Mouse (Mus musculus) mature B cell (primary cell): ENCODE measurements around the gene Acrbp.
"Not testable (repeated sequence)": the region's sequence is repeated elsewhere in the genome, so short reads cannot be mapped to it uniquely, and the experiment has no call there.

ENCODE experiments used
- in situ Hi-C: fragments of 300-500 bp; cut with MboI; formaldehyde crosslinking; loops from 2 replicates; pipeline ENCODE4 v1.14.3; 2019

Gene Acrbp

DNA sequence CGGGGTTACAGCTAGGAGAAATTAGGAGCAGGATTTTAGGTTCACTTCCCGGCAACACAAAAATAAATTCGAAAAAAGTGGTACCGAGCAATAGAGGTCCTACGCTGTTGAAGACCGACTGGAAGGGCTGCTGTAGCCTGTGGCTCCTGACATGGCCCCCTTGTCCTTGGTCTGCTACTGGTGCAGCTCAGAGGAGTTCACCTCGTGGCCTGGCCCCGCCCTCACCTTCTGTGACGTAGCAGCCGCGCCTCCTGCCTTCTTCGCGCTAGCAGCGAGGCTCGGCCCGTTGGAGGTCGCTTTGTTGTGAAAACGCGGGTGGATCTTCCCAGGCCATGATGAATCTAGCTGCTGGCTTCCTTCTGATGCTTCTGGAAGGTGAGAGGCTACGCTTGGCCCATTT lies at the start of gene Acrbp:
Acrbp (plus strand) TSS at position 12 of the 400 bp plus-strand sequence.
- in situ Hi-C loops: loop anchor here (5.0 kb wide), 1 partner anchor 33 kb away; no protein-coding TSS in a partner anchor

DNA sequence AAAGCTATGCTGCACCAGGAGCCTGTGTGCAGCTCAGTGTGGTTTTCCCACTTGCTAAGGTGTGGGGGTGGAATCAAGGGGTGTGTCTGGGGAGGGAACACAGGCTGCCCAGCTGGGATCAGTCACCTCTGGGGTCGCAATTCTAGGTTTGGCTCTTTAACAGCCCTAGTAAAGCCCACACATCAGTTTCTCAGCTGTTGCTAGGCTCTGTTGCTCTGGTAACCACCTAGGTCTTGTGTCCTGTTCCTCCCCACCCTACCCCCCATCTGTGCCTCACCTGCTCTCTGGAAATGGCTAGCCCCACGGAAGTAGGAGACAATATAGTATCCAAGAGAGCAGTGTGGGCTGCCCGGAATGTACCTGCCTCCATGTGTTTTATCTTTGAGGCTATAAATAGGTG lies 45.8 kb upstream of the Acrbp start:
- in situ Hi-C loops: no loop called here

DNA sequence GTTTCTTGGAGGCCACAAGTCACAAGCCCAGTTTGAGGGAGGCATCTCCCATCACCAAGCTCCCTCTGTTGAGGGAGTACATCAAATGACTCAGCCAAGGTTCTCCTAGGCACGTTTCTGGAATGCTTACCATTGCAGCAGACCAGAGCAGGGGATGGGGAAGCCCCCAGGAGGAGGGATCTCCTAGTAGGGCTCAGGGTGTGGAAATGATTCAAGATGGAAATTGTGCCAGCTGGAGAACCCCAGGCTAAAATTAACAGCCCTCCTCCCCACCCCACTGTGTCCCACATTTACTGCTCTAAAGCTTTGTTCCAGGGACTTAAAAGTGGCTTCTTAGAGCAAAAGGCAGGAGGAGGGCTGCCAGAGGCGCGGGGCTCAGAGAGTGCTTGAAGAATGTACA lies 44.4 kb upstream of the Acrbp start:
- in situ Hi-C loops: no loop called here

DNA sequence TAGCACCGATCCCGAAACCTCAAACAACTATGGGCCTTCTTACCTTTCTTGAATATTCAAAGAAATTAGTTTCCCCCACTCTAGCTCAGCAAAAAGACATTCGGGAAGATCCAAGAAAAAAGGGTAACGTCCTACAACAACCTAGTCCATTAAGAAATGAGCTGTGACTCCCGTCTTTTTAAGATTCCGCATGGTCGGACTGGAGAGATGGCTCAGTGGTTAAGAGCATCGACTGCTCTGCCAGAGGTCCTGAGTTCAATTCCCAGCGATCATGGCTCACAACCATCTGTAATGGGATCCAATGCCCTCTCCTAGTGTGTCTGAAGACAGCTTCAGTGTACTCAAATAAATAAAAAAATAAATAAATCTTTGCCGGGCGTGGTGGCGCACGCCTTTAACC lies 41.4 kb upstream of the Acrbp start:
- in situ Hi-C loops: no loop called here

DNA sequence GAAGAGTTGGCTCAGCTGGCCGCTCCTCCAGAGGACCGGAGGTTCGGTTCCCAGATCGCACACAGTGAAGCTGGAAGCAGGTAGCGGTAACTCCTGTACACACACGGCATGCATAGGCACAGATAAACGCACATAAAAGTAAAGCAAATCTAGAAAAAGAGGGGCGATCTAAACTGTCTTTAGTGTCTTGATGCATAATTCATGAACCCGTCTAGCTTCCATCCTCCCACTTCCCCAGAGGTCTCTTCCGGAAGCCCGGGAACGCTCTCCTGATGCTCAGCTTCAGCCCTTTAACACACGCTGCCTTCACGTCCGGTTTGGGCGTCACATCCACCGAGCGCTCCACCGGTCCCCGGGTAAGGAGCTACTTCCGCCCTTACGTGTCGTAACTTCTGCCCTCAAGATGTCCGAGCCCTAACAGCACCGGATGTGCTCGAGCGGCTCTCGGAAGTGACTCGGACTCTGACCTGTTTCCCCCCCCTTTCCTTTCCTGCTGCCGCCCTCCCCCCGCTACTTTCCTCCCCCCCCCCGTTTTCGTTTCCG lies 40.8 kb upstream of the Acrbp start:
- in situ Hi-C loops: no loop called here

DNA sequence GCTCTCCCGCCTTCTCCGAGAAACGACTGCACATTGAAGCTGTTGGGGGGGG lies 40.5 kb upstream of the Acrbp start, which contains the start of gene Zfp384:
Zfp384 (plus strand) TSS at position 17 of the 52 bp plus-strand sequence.
- in situ Hi-C loops: no loop called here

DNA sequence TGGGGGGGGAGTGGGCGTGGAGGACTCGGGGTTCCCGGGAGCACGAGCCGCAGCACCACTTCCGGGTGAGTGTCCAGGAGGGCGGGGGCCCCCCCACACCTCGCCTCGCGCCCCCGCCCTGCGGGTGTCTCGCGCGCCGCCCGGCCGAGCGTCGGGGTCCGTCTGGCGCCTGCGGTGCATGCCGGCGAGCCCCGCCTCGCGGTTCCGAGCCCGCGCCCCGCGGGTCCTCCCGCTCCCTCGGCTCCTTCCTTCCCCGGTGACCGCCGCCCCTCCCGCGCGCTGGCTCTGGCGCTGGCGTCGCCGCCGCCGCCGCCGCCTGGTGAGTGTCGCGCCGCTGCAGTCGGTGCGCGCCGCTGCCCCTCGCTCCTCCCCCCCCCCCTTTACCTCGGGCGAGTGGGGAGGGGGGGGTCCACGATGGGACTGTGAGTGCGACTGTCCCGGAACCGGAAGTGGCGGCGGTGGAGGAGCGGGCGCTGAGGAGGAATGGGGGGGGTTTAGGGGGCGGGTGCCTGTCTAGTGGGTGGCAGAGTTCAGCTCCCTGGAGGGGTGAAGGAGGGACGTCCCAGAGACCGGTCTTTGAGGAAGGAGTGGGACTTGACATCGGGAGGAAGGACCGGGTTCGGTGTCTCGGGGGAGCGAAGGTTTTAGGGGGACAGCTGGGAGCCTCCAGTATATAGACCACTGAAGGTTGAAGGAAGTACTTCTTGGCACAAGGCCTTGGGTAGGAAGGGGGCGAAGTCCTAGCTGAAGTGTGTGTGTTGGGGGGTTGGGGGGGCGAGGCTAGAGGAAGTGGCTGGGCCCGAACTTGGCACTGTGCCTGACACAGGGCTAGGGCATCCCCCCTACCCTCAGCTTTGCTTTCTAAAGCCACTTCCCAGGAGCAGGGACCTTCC lies 40.1 kb upstream of the Acrbp start:
- in situ Hi-C loops: no loop called here

DNA sequence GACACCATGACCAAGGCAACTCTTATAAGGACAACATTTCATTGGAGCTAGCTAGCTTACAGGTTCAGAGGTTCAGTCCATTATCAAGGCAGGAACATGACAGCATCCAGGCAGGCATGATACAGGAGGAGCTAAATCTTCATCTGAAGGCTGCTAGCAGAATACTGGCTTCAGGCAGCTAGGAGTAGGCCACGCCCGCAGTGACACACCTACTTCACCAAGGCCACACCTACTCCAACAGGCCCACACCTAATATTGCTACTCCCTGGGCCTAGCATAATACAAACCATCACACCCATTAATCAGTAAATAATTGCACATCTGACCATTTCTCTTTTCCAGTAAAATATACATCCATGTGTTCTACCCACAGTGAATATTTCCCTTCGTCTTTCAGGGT lies 31.8 kb upstream of the Acrbp start:
- in situ Hi-C loops: no loop called here

DNA sequence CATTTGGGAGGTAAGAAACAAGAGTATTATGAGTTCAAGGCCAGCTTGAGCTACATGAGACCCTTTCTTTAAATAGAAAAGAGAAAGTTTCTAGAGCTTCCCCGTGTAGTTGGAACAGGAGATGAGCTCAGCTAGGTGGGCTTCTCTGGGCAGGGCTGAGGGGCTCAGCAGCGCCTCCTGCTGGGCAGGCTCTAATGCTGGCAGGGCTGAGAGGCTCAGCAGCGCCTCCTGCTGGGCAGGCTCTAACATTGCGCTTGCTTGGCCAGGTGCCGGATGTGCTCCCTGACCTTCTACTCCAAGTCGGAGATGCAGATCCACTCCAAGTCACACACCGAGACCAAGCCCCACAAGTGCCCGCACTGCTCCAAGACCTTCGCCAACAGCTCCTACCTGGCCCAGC lies 19.0 kb upstream of the Acrbp start:
- in situ Hi-C loops: loop anchor here (10.0 kb wide), 1 partner anchor 316 kb away; the partner anchor contains the start of genes Emg1 and Phb2

DNA sequence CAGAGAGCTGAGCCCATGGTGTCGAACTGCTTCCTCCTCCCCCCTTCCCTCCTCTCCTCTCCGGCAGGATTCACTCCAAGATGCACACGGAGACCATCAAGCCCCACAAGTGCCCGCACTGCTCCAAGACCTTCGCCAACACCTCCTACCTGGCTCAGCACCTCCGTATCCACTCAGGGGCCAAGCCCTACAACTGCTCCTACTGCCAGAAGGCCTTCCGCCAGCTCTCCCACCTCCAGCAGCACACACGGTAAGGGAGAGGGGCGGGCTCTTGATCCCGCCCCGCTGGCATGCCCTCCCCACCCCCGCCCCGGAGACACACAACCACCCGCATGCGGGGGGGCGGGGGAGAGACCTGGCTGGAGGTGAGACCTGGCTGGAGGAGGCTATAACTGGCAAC lies 17.9 kb upstream of the Acrbp start:
- in situ Hi-C loops: loop anchor here (10.0 kb wide), 1 partner anchor 317 kb away; the partner anchor contains the start of genes Emg1 and Phb2

DNA sequence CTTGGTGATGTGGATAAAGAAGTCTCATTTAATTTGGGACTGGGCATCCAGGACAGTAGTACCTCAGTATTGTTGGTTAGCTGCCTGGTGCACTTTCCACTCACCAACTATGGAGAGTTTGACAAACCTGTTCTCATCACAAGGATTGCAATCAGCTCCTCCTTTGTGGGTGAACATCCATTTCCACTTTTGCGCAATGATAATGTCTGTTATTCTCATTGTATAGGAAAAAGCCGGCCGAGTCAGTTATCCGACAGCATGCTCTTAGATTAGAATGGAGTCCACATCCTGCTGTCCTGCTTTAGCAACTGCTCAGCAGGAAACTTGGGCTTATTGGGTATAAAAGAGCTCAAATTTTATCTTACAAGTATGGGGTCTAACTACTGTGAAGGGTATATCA lies 10.8 kb upstream of the Acrbp start:
- in situ Hi-C loops: loop anchor here (10.0 kb wide), 1 partner anchor 324 kb away; the partner anchor contains the start of genes Emg1 and Phb2

DNA sequence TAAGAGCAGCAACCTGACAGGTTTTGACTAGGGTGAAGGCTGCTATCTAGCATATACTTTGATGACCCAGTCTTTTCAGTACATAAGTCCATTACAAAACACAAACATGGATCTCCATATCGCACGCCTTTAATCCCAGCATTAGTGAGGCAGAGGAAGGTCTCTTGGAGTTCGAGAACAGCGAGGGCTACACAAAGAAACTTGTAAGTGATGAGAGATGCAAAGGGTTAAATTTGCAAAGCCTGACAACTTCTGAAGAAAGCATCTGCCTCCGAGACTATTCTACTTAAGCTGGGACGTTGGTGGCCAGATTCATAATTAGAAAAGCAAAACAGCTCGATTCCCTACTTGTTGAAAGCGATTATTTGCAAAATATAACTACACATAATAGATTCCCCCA lies 10.4 kb upstream of the Acrbp start:
- in situ Hi-C loops: loop anchor here (10.0 kb wide), 1 partner anchor 324 kb away; the partner anchor contains the start of genes Emg1 and Phb2

DNA sequence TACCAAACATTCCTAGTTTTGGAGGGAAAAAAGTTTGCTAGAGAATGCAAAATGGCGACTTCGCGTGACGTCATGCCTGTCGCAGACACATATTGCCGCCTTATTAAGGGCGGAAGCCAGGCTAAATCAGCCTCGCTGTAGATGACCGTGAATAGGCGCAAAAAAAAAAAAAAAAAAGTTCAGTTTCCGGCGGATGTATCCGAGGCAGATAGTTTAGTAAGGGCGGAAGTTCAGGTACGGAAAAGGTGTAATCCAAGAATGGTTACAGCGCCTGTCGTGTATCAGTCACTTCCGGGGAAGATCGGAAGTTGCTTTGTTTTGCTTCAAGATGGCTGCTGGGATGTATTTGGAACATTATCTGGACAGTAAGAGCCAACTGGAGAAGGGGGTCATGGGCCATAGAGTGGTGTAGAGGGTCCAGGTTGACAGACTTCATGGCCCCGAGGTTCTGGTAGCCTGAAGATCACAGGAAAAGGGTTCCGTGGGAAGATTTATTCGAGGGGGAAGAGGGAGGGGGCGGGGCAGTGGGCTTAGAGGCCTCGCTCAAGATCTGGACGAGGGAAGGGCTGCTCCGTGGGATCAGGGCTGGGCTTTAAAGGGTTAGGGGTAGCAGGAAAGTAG lies 9.8 kb upstream of the Acrbp start, which contains the start of gene Ing4:
Ing4 (plus strand) TSS at position 228 of the 621 bp plus-strand sequence.
- in situ Hi-C loops: loop anchor here (10.0 kb wide), 1 partner anchor 325 kb away; the partner anchor contains the start of genes Emg1 and Phb2

DNA sequence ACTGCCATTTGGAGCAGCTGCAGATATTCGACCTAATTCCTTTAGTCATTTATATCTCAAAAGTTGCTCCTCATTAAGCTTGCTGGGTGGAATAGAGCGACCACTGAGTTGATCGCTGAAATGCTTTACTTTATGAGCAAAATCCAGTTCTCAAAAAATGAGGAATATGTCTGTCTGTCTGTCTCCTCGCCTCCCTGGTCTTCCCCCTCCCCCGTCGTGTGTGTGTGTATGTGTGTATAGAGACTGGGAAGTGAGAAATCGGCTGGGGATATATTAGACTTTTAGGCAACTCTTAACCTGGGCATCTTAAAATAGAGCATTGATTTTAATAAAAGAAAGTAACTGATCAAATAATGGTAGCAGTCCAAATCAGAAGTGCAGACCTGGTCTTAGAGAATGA lies 9.3 kb upstream of the Acrbp start:
- in situ Hi-C loops: no loop called here

DNA sequence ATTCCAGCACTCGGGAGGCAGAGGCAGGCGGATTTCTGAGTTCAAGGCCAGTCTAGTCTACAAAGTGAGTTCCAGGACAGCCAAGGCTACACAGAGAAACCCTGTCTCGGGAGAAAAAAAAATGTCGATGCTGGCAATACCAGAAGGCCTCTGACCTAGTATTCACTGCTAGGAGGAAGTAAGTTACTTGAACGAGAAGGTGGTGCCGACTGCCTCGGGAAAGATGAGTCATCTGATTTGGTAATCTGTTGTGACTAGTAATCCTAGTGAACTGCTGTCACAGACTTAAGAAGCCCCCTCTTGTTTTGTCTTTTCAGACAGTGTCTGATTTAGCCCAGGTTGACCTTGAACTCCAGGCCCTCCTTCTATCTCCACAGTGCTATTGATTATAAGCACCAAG lies 8.4 kb upstream of the Acrbp start:
- in situ Hi-C loops: no loop called here

DNA sequence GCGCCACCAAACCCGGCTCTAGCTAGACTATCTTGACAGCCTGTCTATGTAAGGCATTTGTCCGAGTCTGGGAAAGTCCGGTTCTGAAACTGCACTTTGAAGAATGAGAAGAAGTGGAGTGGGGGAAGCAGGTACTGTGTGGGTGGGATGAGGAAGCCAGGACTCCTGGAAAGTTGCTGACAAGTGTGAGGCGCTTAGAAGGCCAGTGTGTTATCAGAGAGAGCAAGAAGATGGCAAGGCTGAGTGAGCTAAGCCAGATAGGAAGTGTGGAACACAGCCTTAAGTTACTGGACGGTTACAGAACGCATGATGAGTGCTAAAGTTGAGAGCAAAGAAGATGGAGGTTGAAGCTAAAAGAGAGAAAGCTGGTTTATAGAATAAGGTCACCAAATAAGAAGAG lies 7.4 kb upstream of the Acrbp start:
- in situ Hi-C loops: no loop called here

DNA sequence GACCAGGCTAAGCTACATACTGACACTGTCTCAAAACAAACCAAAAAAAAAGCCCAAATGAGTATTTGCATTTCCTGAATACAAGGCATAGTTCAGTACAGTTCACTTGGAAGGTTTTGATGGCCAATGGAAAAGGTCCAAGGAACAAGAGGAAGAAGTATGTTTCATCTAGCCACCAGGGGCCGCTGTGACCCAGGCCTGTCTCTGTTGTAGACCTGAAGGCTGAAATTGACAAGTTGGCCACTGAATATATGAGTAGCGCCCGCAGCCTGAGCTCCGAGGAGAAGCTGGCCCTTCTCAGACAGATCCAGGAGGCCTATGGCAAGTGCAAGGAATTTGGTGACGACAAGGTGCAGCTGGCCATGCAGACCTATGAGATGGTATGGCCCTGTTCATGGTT lies 2.8 kb upstream of the Acrbp start:
- in situ Hi-C loops: loop anchor here (5.0 kb wide), 1 partner anchor 36 kb away; no protein-coding TSS in a partner anchor

DNA sequence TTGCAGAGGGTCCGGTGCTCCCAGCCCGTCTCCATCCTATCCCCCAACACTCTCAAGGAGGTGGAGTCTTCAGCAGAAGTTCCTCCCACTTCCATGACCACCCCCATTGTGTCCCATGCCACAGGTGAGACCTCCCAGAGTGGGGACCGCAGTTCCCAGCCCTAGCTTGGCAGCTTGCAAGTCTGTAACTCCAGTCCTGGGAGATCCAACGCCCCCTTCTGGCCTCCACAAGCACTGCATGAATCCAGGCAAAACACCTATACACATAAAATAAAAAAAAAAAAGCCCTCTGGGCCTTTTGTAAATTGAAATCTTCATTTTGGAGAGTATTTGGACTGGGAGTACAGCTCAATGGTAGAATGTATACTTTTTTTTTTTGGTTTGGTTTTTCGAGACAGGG lies 1.7 kb downstream of the Acrbp start:
- in situ Hi-C loops: no loop called here

DNA sequence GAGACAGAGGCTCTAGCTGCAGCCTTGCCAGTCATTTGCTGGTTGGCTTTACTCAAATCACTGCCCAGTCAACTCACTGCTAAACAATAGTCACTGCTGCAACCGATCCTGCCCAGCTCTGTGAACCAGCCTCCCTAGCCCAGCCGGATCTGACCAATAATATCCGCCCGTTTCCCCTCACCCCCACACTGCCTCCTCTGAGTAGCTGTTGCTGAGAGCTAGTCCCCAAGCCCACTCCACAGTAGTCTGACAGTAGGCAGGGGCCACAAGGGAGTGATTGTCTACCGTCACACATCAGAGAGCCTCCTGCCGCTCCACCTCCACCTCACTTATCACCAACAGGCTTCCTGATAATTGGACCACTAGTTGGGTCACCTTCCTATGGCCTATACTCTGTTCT lies 12.0 kb downstream of the Acrbp start:
- in situ Hi-C loops: no loop called here

DNA sequence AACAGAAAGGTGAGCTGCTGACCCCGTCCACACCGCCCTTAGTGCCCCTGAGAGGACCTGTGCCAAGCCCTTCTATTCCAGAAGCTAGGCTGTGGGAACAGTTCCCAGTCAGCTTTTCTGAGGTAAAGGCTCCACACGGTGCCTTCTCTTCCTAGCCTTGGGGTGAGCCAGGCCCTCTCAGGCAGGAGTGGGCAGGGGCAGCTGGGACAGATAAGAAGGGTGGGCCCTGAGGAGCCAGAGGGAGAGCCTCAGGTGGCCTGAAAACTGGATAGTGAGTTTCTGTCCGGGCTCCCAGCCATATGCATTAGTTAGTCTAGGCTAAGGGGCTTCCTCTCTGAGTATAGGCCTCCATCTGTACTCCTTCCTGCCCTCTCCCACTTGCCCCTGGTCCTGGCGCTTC lies 13.0 kb downstream of the Acrbp start:
- in situ Hi-C loops: no loop called here

DNA sequence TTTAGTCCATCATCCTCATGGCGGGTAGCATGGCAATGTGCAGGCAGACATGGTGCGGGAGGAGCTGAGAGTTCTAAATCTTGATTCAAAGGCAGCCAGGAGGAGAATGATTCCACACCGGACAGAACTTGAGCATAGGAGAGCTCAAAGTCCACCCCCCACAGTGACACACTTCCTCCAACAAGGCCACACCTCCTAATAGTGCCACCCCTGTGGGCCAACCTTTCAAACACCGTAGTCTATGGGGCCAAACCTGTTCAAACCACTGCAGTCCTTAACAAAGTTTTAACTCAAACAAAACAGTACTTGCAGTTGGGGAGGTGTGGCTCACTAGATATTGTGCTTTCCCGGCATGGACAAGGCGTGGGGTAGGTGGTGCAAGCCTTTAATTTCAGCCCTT lies 14.4 kb downstream of the Acrbp start:
- in situ Hi-C loops: no loop called here

DNA sequence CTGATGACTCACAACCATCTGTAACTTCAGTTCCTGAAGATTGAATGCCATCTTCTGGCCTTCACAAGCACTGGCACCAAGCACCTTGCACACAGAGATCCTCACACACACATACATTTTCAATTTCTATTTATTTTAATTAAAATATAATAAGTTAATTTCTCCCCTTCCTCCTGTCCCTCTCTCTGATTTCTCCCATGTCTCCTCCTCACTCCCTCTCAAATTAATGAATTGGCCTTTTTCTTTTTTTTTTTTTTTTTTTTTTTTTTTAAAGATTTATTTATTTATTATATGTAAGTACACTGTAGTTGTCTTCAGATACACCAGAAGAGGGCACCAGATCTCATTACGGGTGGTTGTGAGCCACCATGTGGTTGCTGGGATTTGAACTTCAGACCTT lies 15.7 kb downstream of the Acrbp start:
- in situ Hi-C loops: not testable (repeated sequence)

DNA sequence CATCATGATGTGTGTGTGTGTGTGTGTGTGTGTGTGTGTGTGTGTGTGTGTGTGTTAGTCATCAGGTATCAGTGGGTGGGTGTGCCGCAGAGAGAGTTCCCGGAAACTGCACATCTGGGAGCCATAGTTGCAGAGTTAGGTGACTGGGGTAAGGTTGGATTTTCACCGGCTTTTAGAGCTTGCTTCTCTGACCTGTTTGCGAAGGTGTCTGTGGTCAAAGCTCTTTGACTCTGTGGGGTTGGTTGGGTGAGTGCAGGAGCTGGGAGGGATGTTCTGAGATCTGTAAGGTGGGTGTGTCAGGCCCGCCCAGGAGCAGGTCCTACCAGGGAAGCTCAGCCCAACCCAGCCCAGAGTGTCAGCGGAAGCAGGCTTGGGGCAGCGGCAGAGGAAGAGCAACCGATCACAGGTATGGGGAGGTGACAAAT lies 18.1 kb downstream of the Acrbp start, which contains the start of gene Lpar5:
Lpar5 (plus strand) TSS at position 350 of the 425 bp plus-strand sequence.
- in situ Hi-C loops: no loop called here
